Mouse (Mus musculus): Measurements from ENCODE around the gene Fcgrt.

- TF ChIP-seq CTCF (IDR thresholded peaks at IDR 0.05; ENCODE audit: extremely low read depth, insufficient read depth, low read length) (no peak), POLR2A (IDR thresholded peaks at IDR 0.05; ENCODE audit: extremely low read depth, insufficient read depth, low read length) (no peak)
These were observed 21.0 kb downstream of the Fcgrt start for GRCm38 (mm10) chr7:45082401-45083299.
